Mouse (Mus musculus) midbrain, embryonic 10.5 days (tissue): Measurements from ENCODE around the gene Tln1. TPM values are rescaled to one million over a fixed set of nuclear protein-coding genes. Genes with fewer than 3 reads are reported as not detected.

Experiments
- DNase-seq: peaks from one replicate; pipeline ENCODE4 v3.0.0-alpha.2; 2017; ENCODE audit warnings: low spot score
- H3K27ac ChIP-seq: fragments of 300-500 bp; sonication (generic); replicated peaks from 2 replicates; pipeline ENCODE4 v1.5.1; 2016; ENCODE audit warnings: mild to moderate bottlenecking
- H3K27me3 ChIP-seq: fragments of 300-500 bp; sonication (generic); 2 replicates; pipeline ENCODE4 v1.6.1; 2016; ENCODE audit warnings: low read depth, mild to moderate bottlenecking; ENCODE audit not compliant: poor library complexity, severe bottlenecking
- H3K36me3 ChIP-seq: fragments of 300-500 bp; sonication (generic); 2 replicates; pipeline ENCODE4 v1.6.1; 2016; ENCODE audit warnings: mild to moderate bottlenecking, moderate library complexity
- H3K4me1 ChIP-seq: fragments of 300-500 bp; sonication (generic); 2 replicates; pipeline ENCODE4 v1.6.1; 2016
- H3K4me3 ChIP-seq: fragments of 300-500 bp; sonication (generic); 2 replicates; pipeline ENCODE4 v1.5.1; 2016; ENCODE audit warnings: mild to moderate bottlenecking, moderate library complexity
- H3K9me3 ChIP-seq: fragments of 300-500 bp; sonication (generic); replicated peaks from 2 replicates; pipeline ENCODE4 v1.6.1; 2016; ENCODE audit warnings: mild to moderate bottlenecking
- WGBS: fragments of 180-500 bp; shearing (Covaris S2); methylation state at CpG from one replicate; pipeline ENCODE4 v1.1.7; 2016; 5-methylcytosine and 5-hydroxymethylcytosine counted together
- polyA plus RNA-seq: library from polyadenylated mRNA; unstranded; fragments of >200 nt; fragmentation: Nextera tagmentation; extraction: Ambion mirVana; gene quantifications from 2 replicates; pipeline ENCODE4 v1.2.1, GENCODE M21; 2016

Tln1 gene
- polyA plus RNA-seq, 1 experiment from 2014 or later: 43.3 TPM

- Histone ChIP-seq H3K27me3 (peaks cover 58% of the 10 kb centered on the region), H3K36me3 (no peaks in the 10 kb centered on the region), H3K4me1 (peaks cover 21% of the 10 kb centered on the region), H3K9me3 (no peaks in the 10 kb centered on the region), H3K27ac (no peak within 1 kb of the TSS), H3K4me3 (no peak within 1 kb of the TSS)
- DNase-seq: no peak
- 58% methylated on average over 9 of the region's 9 CpGs for WGBS
Observed at GRCm38 (mm10) chr4:43506536-43507185, 55.8 kb downstream of the Tln1 start, which contains the start of gene Car9. Car9 (plus strand) TSS chr4:43506966.

- DNase-seq: no peak
- H3K4me1 ChIP-seq: peaks cover 21% of the 10 kb centered on the region
- no peaks in the 10 kb centered on the region for H3K9me3 ChIP-seq
- H3K36me3 ChIP-seq: no peaks in the 10 kb centered on the region
- no peak overlapping the region for H3K27ac ChIP-seq
- H3K27me3 ChIP-seq: peaks cover 64% of the 10 kb centered on the region
- H3K4me3 ChIP-seq: no peak overlapping the region
- 77% methylated on average over 8 of the region's 8 CpGs for WGBS
Observed at GRCm38 (mm10) chr4:43506074-43506473, 56.4 kb downstream of the Tln1 start.

- H3K36me3 ChIP-seq: no peaks in the 10 kb centered on the region
- H3K4me1 ChIP-seq: peaks cover 28% of the 10 kb centered on the region
- DNase-seq: no peak
- WGBS: 89% methylated on average over 4 of the region's 4 CpGs
- H3K9me3 ChIP-seq: no peaks in the 10 kb centered on the region
- no peak overlapping the region for H3K4me3 ChIP-seq
- no peak overlapping the region for H3K27ac ChIP-seq
- peaks cover 68% of the 10 kb centered on the region for H3K27me3 ChIP-seq
Observed at GRCm38 (mm10) chr4:43504269-43504668, 58.2 kb downstream of the Tln1 start.

- H3K27ac ChIP-seq: no peak overlapping the region
- H3K9me3 ChIP-seq: no peaks in the 10 kb centered on the region
- DNase-seq: no peak
- no peaks in the 10 kb centered on the region for H3K36me3 ChIP-seq
- H3K4me1 ChIP-seq: peaks cover 28% of the 10 kb centered on the region
- peaks cover 60% of the 10 kb centered on the region for H3K27me3 ChIP-seq
- WGBS: 89% methylated on average over 6 of the region's 6 CpGs
- no peak overlapping the region for H3K4me3 ChIP-seq
Observed at GRCm38 (mm10) chr4:43503506-43503905, 59.0 kb downstream of the Tln1 start.

- H3K27ac ChIP-seq: no peak overlapping the region
- no peaks in the 10 kb centered on the region for H3K9me3 ChIP-seq
- H3K36me3 ChIP-seq: no peaks in the 10 kb centered on the region
- no peak overlapping the region for H3K4me3 ChIP-seq
- H3K27me3 ChIP-seq: peaks cover 55% of the 10 kb centered on the region
- 78% methylated on average over 2 of the region's 2 CpGs for WGBS
- H3K4me1 ChIP-seq: peaks cover 28% of the 10 kb centered on the region
- DNase-seq: no peak
Observed at GRCm38 (mm10) chr4:43503041-43503440, 59.5 kb downstream of the Tln1 start.

GRCm38 (mm10) chr4:43499407-43500333, 62.8 kb downstream of the Tln1 start, which contains the start of gene Arhgef39:
Arhgef39 (minus strand) TSS chr4:43499695.
- H3K4me3 ChIP-seq: peak within 1 kb of the TSS; percentile 72
- H3K27me3 ChIP-seq: peaks cover 50% of the 10 kb centered on the region
- peaks cover 27% of the 10 kb centered on the region for H3K36me3 ChIP-seq
- peak within 1 kb of the TSS; percentile 92 for H3K27ac ChIP-seq
- DNase-seq: peak; percentile 87
- no peaks in the 10 kb centered on the region for H3K9me3 ChIP-seq
- peaks cover 54% of the 10 kb centered on the region for H3K4me1 ChIP-seq
- WGBS: 8% methylated on average over 50 of the region's 50 CpGs

GRCm38 (mm10) chr4:43498983-43499382, 63.5 kb downstream of the Tln1 start:
- DNase-seq: peak; percentile 58
- H3K27ac ChIP-seq: peak overlapping the region; percentile 92
- H3K4me1 ChIP-seq: peaks cover 61% of the 10 kb centered on the region
- no peaks in the 10 kb centered on the region for H3K9me3 ChIP-seq
- peaks cover 54% of the 10 kb centered on the region for H3K27me3 ChIP-seq
- H3K4me3 ChIP-seq: peak overlapping the region; percentile 72
- peaks cover 27% of the 10 kb centered on the region for H3K36me3 ChIP-seq
- 14% methylated on average over 8 of the region's 8 CpGs for WGBS

- Histone ChIP-seq H3K27me3 (peaks cover 54% of the 10 kb centered on the region), H3K4me1 (peaks cover 68% of the 10 kb centered on the region), H3K9me3 (no peaks in the 10 kb centered on the region), H3K27ac (no peak overlapping the region; the same call in 1 of the 2 replicates), H3K4me3 (peak overlapping the region; percentile 72), H3K36me3 (peaks cover 27% of the 10 kb centered on the region)
- DNase-seq: no peak
- 78% methylated on average over 4 of the region's 4 CpGs for WGBS
Observed at GRCm38 (mm10) chr4:43497946-43498345, 64.5 kb downstream of the Tln1 start.

- peak overlapping the region; percentile 72 for H3K4me3 ChIP-seq
- no peak overlapping the region for H3K27ac ChIP-seq
- peaks cover 68% of the 10 kb centered on the region for H3K4me1 ChIP-seq
- WGBS: 90% methylated on average over 8 of the region's 8 CpGs
- peaks cover 27% of the 10 kb centered on the region for H3K36me3 ChIP-seq
- DNase-seq: no peak
- H3K9me3 ChIP-seq: no peaks in the 10 kb centered on the region
- peaks cover 54% of the 10 kb centered on the region for H3K27me3 ChIP-seq
Observed at GRCm38 (mm10) chr4:43497405-43497804, 65.1 kb downstream of the Tln1 start.

- Histone ChIP-seq H3K9me3 (no peaks in the 10 kb centered on the region), H3K4me1 (peaks cover 68% of the 10 kb centered on the region), H3K4me3 (peak overlapping the region; percentile 18; the same call in 1 of the 2 replicates), H3K27me3 (peaks cover 48% of the 10 kb centered on the region), H3K27ac (peak overlapping the region; percentile 13; the same call in 1 of the 2 replicates), H3K36me3 (peaks cover 27% of the 10 kb centered on the region)
- 52% methylated on average over 6 of the region's 6 CpGs for WGBS
- DNase-seq: no peak
Observed at GRCm38 (mm10) chr4:43496587-43496986, 65.9 kb downstream of the Tln1 start.

- DNase-seq: no peak
- Histone ChIP-seq H3K27me3 (peaks cover 28% of the 10 kb centered on the region), H3K27ac (peak overlapping the region; percentile 90), H3K4me3 (peak overlapping the region; percentile 81), H3K36me3 (peaks cover 27% of the 10 kb centered on the region), H3K4me1 (peaks cover 55% of the 10 kb centered on the region), H3K9me3 (peaks cover 3% of the 10 kb centered on the region; the same call in 1 of the 2 replicates)
- WGBS: 7% methylated on average over 9 of the region's 9 CpGs
Observed at GRCm38 (mm10) chr4:43493846-43494240, 68.6 kb downstream of the Tln1 start.

GRCm38 (mm10) chr4:43493186-43493845, 69.2 kb downstream of the Tln1 start:
- Histone ChIP-seq H3K9me3 (peaks cover 3% of the 10 kb centered on the region; the same call in 1 of the 2 replicates), H3K4me3 (peak overlapping the region; percentile 81), H3K36me3 (peaks cover 27% of the 10 kb centered on the region), H3K27me3 (peaks cover 28% of the 10 kb centered on the region), H3K4me1 (peaks cover 50% of the 10 kb centered on the region), H3K27ac (peak overlapping the region; percentile 90)
- under 1% methylated on average over 47 of the region's 47 CpGs for WGBS
- peak; percentile 97 for DNase-seq
